Mouse (Mus musculus) heart, embryonic 13.5 days (tissue): Measurements from ENCODE around the gene Adam33. TPM values are rescaled to one million over a fixed set of nuclear protein-coding genes. Genes with fewer than 3 reads are reported as not detected.

ENCODE experiments used
- ATAC-seq: fragments of 200-750 bp; cut with Nextera tagmentation; 2 replicates; pipeline ENCODE4 v1.8.0; 2017; ENCODE audit warnings: moderate TSS enrichment; ENCODE audit not compliant: insufficient number of reproducible peaks, low FRiP score, low TSS enrichment; ENCODE audit errors: extremely low read depth
- H3K27ac ChIP-seq: fragments of 300-500 bp; sonication (generic); replicated peaks from 2 replicates; pipeline ENCODE4 v1.5.1; 2015; ENCODE audit warnings: moderate library complexity, mild to moderate bottlenecking, inconsistent platforms
- H3K27me3 ChIP-seq: fragments of 300-500 bp; sonication (generic); replicated peaks from 2 replicates; pipeline ENCODE4 v1.6.1; 2015; ENCODE audit warnings: mild to moderate bottlenecking, inconsistent platforms
- H3K36me3 ChIP-seq: fragments of 300-500 bp; sonication (generic); 2 replicates; pipeline ENCODE4 v1.6.1; 2015; ENCODE audit warnings: mild to moderate bottlenecking, inconsistent platforms
- H3K4me1 ChIP-seq: fragments of 300-500 bp; sonication (generic); 2 replicates; pipeline ENCODE4 v1.6.1; 2015; ENCODE audit warnings: inconsistent platforms
- H3K4me2 ChIP-seq: fragments of 300-500 bp; sonication (generic); 2 replicates; pipeline ENCODE4 v1.6.1; 2015; ENCODE audit warnings: inconsistent platforms, mild to moderate bottlenecking, moderate library complexity
- H3K4me3 ChIP-seq: fragments of 300-500 bp; sonication (generic); 2 replicates; pipeline ENCODE4 v1.5.1; 2015; ENCODE audit warnings: moderate library complexity, mild to moderate bottlenecking, inconsistent platforms
- H3K9ac ChIP-seq: fragments of 300-500 bp; sonication (generic); 2 replicates; pipeline ENCODE4 v1.6.1; 2015; ENCODE audit warnings: inconsistent platforms, mild to moderate bottlenecking, moderate library complexity
- H3K9me3 ChIP-seq: fragments of 300-500 bp; sonication (generic); 2 replicates; pipeline ENCODE4 v1.6.1; 2016; ENCODE audit warnings: inconsistent platforms
- WGBS: fragments of 180-500 bp; shearing (Covaris S2); methylation state at CpG from one replicate; pipeline ENCODE4 v1.1.7; 2015; ENCODE audit warnings: mixed read lengths; 5-methylcytosine and 5-hydroxymethylcytosine counted together
- polyA plus RNA-seq: library from polyadenylated mRNA; unstranded; fragments of >200 nt; fragmentation: Nextera tagmentation; extraction: Ambion mirVana; gene quantifications from 2 replicates; pipeline ENCODE4 v1.2.1, GENCODE M21; 2015

The Adam33 gene
- polyA plus RNA-seq, 1 experiment from 2014 or later = 12.8 TPM

DNA sequence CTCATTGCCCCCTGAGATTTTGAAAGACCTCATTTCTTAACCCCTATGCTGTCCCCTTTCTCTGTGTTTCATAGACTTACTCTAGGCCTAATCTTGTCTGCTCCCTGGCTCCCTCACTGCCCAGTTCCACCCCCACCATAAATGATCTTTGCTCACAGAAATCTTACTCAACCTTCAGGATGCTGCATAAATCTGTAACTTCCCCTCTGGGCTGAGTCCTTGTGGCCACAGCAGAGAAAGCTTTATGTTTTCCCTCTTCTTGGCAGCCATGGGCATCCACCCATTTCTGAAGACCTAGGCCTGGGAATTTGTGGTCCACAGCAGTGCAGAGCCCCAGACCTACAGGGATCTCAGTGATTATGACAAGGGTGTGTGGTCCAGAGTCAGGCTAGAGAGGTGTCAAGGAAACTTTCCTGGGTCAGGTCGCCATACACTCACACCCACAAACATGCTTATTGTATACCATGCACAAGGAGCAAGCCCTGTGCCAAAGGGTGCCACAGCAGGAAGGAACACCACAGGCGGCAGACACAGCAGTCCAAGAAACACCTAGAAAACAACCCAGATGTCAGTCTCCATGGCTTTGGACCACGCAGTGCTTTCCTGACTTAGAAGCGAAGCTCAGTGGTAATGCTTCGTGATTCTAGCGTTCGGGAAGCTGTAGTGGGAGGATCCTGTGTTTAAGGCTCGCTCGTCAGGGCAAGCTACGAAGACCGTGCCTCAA is 23.2 kb upstream of the Adam33 start, which contains the start of gene Siglec1:
Gene Siglec1 (minus strand): TSS at position 99 of the 724 bp plus-strand sequence.
- H3K4me1 ChIP-seq = no peaks in the 10 kb centered on the region
- H3K27ac ChIP-seq = no peak within 1 kb of the TSS
- H3K4me2 ChIP-seq = no peak within 1 kb of the TSS
- H3K36me3 ChIP-seq = no peaks in the 10 kb centered on the region
- 80% methylated on average over 11 of the region's 11 CpGs for WGBS
- H3K27me3 ChIP-seq = peaks cover 3% of the 10 kb centered on the region; the same call in 1 of the 2 replicates
- no peak for ATAC-seq
- H3K9ac ChIP-seq = no peak within 1 kb of the TSS
- H3K9me3 ChIP-seq = no peaks in the 10 kb centered on the region
- H3K4me3 ChIP-seq = no peak within 1 kb of the TSS

DNA sequence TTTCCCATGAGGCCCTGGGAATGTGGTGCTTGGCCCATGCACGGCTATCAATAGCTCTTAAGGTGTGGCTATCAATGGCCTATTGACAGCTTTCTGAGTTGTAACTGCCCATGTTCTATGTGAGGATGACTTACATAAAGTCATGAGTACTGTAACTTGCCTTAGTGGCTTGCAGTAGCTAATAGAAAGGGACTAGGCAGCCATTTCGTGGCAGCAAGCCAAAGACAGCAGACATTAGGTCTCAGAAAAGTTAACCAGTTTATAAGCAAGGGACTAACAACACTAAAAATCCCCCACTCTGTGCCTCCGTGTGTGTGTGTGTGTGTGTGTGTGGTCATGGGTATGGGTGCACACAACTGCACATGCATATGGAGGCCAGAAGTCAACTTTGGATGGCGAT is 20.6 kb upstream of the Adam33 start:
- Histone ChIP-seq H3K4me3 (no peak overlapping the region), H3K9me3 (no peaks in the 10 kb centered on the region), H3K36me3 (no peaks in the 10 kb centered on the region), H3K27ac (no peak overlapping the region), H3K9ac (no peak overlapping the region), H3K4me1 (no peaks in the 10 kb centered on the region), H3K4me2 (no peak overlapping the region), H3K27me3 (peaks cover 10% of the 10 kb centered on the region)
- no peak for ATAC-seq
- WGBS = 69% methylated on average over 4 of the region's 4 CpGs

DNA sequence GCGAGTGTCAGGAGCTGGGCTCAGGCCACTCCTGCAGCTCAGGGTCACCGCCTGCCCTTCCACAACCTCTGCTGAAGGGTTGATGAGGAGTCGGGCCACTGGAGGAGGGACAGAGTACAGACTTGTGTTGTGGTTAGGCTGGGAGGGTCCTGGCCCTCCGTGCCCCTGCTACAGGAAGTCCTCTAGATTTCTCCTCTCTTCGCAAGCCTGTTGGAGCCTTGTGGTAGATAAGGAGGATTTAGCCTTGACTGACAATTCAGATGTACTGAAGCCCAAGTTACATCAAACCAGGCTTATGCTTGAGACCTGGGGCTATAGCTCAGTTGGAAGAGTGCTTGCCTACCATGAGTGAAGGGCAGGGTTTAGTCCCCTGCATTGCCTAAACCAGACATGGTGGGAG is 16.9 kb upstream of the Adam33 start:
- Histone ChIP-seq H3K27me3 (peaks cover 28% of the 10 kb centered on the region), H3K9ac (no peak overlapping the region), H3K4me3 (no peak overlapping the region), H3K4me1 (no peaks in the 10 kb centered on the region), H3K4me2 (no peak overlapping the region), H3K36me3 (no peaks in the 10 kb centered on the region), H3K9me3 (no peaks in the 10 kb centered on the region), H3K27ac (no peak overlapping the region)
- ATAC-seq = no peak
- 51% methylated on average over 5 of the region's 5 CpGs for WGBS

DNA sequence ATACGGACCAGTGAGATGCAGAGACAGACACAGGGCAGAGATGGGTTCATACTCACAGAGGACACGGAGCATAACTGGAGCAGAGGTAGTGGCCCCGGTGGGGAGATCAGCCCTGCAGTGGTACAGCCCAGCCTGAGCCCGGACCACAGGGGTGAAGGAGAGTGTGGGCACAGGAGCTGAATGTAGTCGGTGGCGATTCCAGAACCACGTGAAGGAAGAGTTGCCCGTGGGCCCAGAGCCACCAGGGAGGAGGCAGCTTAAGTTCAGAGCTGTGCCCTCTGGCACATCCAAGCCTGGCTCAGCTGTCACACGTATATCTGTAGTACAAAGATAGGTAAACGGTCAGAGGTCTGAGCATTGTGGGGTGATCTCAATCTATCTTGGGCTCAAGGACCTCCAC is 8.9 kb upstream of the Adam33 start:
- no peaks in the 10 kb centered on the region for H3K36me3 ChIP-seq
- 69% methylated on average over 10 of the region's 10 CpGs for WGBS
- H3K27me3 ChIP-seq = peaks cover 50% of the 10 kb centered on the region
- no peaks in the 10 kb centered on the region for H3K9me3 ChIP-seq
- no peak overlapping the region for H3K9ac ChIP-seq
- no peak overlapping the region for H3K27ac ChIP-seq
- no peak overlapping the region for H3K4me2 ChIP-seq
- no peak for ATAC-seq
- no peak overlapping the region for H3K4me3 ChIP-seq
- no peaks in the 10 kb centered on the region for H3K4me1 ChIP-seq

DNA sequence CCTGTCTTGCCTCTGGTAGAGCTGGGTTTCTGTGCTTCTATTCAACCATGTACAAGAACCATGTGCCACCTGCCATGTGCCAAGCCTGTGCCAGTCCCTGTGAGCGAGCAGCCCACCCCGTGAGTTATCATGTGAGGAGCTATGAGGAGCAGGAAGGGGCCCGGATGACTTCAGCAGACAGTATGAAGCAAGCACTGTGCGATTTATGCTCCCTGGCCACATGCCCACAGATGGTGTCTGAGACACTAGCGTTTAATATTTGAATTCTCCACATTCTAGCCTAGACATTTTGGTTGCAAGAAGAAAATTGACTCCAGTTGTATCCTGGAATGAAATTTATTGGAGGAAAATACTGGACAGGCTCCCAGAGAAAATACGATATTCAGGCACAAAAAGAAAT is 3.9 kb upstream of the Adam33 start:
- WGBS = 61% methylated on average over 6 of the region's 6 CpGs
- ATAC-seq = no peak
- Histone ChIP-seq H3K9me3 (no peaks in the 10 kb centered on the region), H3K4me2 (no peak overlapping the region), H3K4me1 (peaks cover 10% of the 10 kb centered on the region), H3K36me3 (no peaks in the 10 kb centered on the region), H3K9ac (no peak overlapping the region), H3K4me3 (no peak overlapping the region), H3K27me3 (peaks cover 79% of the 10 kb centered on the region), H3K27ac (no peak overlapping the region)

DNA sequence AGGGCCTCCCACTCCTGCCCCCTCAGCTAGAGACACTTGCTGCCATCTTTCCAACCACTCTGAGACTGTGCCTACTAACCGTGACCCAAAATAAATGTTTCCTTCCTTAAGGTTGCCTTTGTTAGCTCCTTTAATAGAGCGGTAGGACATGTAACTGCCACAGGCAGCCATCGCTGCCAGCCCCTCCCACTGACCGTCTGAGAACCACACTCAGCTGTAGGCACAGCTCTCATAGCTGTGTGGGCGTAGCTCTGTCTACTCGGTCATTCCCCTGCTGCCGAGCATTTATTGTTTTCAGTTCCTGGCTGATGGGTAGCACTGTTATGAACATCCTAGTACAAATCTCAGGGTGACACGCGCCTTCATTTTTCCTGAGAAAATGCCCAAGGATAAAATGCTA is 2.7 kb upstream of the Adam33 start:
- Histone ChIP-seq H3K27ac (no peak overlapping the region), H3K9ac (no peak overlapping the region), H3K27me3 (peaks cover 84% of the 10 kb centered on the region), H3K36me3 (no peaks in the 10 kb centered on the region), H3K4me1 (peaks cover 22% of the 10 kb centered on the region), H3K4me2 (no peak overlapping the region), H3K9me3 (no peaks in the 10 kb centered on the region), H3K4me3 (no peak overlapping the region)
- no peak for ATAC-seq
- 65% methylated on average over 9 of the region's 9 CpGs for WGBS

DNA sequence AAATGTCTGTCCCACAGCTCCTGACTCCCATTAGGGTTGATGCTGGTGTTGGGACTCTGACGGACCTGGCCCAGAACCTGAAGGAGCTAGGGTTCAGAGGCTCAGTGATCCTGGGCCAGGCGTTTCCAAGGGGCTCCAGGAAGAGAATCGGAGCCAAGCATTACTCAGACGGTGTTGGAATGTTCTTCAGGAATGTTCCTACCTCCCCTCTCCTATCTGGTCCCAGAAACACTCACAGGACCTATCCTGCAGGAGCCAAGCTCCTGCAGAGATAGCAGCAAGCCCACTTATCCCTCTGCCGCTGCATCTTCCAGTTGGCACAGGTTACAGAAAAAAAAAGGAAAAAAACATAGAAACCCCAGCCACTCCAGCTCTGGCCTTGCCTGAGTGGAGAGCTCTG is 2.0 kb downstream of the Adam33 start:
- H3K4me2 ChIP-seq = peak overlapping the region; percentile 38
- peak overlapping the region; percentile 63 for H3K27ac ChIP-seq
- no peak overlapping the region for H3K4me3 ChIP-seq
- peak overlapping the region; percentile 6; the same call in 1 of the 2 replicates for H3K9ac ChIP-seq
- no peaks in the 10 kb centered on the region for H3K36me3 ChIP-seq
- H3K4me1 ChIP-seq = peaks cover 50% of the 10 kb centered on the region
- peaks cover 64% of the 10 kb centered on the region for H3K27me3 ChIP-seq
- H3K9me3 ChIP-seq = no peaks in the 10 kb centered on the region
- 26% methylated on average over 5 of the region's 5 CpGs for WGBS
- ATAC-seq = no peak

DNA sequence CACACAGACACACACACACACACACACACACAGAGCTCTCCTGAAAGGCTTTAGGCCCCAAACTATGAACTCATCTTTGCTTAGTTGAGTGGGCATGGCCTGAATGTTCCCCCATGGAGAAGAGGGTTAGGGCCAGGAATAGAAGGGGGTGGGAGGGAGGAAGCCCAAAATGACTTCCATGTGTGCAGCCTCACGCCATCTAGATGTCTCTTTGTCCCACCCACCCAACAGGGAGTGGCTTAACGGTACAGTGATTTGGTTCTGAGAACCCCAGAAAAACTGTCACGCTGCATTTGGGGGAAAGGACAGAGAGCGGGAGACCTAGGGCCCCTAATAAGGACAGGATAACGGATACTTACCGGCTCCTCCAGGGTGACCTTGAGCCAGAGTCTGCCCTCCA is 2.8 kb downstream of the Adam33 start:
- peak overlapping the region; percentile 38 for H3K4me2 ChIP-seq
- no peak for ATAC-seq
- peaks cover 63% of the 10 kb centered on the region for H3K27me3 ChIP-seq
- WGBS = 51% methylated on average over 6 of the region's 6 CpGs
- no peak overlapping the region for H3K4me3 ChIP-seq
- H3K27ac ChIP-seq = peak overlapping the region; percentile 63; the same call in 1 of the 2 replicates
- no peaks in the 10 kb centered on the region for H3K9me3 ChIP-seq
- H3K36me3 ChIP-seq = no peaks in the 10 kb centered on the region
- peaks cover 58% of the 10 kb centered on the region for H3K4me1 ChIP-seq
- 0 out of 2 replicates have a peak overlapping the region, but pooled peaks have one; percentile 42 for H3K9ac ChIP-seq

DNA sequence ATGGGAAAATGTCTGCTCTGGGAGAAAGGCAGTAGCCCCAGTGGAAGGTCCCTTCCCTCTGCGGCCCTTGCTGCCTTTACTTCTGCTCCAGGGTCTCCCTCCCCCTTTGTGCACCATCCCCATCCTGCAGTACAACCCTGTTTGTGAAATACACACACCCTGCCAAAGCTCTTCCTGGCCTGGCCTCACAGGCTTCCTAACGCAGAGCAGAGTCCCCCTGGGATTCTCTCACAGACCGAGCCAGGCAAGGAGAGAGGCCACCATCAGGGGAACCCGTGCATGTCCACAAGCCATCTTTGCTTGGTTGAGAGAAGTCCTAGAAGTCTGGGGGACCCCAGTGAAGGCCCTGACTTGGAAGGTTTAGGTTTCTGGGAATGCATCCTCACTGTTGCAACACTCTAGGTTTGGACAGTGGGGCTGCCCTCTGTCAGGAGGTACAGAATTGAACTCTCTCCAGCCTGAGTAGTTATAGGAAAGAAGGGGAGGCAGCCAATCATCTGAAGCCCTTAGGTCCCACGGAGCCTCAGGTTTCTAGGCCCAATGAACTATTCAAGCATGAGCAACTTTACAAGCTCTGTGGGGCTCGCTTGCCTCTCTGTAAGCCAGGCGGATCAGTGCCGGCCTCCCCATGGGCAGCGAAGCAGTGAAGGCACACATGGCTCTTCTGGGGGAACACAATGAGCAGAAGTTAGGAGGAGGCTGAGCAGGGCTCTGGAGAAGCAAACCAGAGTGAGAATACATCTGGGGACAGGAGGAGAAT is 3.7 kb downstream of the Adam33 start:
- Histone ChIP-seq H3K4me2 (no peak overlapping the region), H3K9ac (peak overlapping the region; percentile 19), H3K27me3 (peaks cover 63% of the 10 kb centered on the region), H3K4me1 (peaks cover 66% of the 10 kb centered on the region), H3K27ac (peak overlapping the region; percentile 69), H3K9me3 (no peaks in the 10 kb centered on the region), H3K36me3 (no peaks in the 10 kb centered on the region), H3K4me3 (no peak overlapping the region)
- WGBS = 55% methylated on average over 9 of the region's 9 CpGs
- no peak for ATAC-seq

DNA sequence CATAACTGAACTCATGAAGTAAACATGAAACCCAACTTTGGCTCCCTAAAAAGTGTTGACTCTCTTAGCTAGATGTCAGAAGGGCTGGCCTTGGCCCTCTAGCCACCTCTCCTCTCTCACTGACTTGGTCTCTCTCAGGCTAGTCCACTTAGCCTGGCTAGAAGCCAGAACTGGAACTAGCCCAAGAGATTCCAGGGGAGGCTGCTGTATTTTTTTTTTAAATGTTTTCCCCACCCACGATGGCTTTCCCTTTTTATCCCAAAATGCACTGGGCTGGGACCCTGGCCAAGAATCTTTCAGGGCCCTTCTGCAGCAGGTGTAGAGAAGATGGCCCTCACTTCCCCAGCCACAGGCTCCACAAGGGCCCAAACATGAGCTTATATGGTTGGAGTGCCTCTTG is 4.2 kb downstream of the Adam33 start:
- Histone ChIP-seq H3K9ac (peak overlapping the region; percentile 19), H3K27me3 (peaks cover 63% of the 10 kb centered on the region), H3K4me1 (peaks cover 72% of the 10 kb centered on the region), H3K9me3 (no peaks in the 10 kb centered on the region), H3K36me3 (no peaks in the 10 kb centered on the region), H3K4me2 (no peak overlapping the region), H3K4me3 (no peak overlapping the region), H3K27ac (peak overlapping the region; percentile 69)
- 11% methylated on average over 1 of the region's 1 CpGs for WGBS
- no peak for ATAC-seq

DNA sequence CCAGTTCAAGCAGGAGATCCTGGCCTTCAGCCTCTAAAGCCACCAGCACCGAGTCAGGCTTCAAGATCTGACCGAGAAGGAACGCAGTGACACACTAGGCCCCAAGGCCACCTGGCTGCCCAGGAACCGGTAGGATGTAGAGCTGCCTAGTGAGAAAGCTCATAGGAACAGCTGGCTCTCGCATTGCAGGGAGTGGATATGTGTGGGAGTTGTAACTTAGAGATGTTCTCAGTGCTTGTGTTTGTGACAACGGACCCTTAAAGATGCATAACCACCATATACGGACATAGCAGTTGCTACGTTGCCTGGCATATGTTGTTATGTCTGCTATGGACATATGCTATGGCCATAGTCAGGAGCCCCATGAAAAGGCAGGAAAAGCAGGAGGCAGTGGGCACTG is 4.9 kb downstream of the Adam33 start:
- WGBS = 80% methylated on average over 8 of the region's 8 CpGs
- H3K27me3 ChIP-seq = peaks cover 63% of the 10 kb centered on the region

More for the DNA sequence above, 4.9 kb downstream of the Adam33 start:
- Histone ChIP-seq H3K4me2 (no peak overlapping the region), H3K36me3 (no peaks in the 10 kb centered on the region), H3K27ac (no peak overlapping the region), H3K4me1 (peaks cover 79% of the 10 kb centered on the region), H3K9ac (no peak overlapping the region), H3K9me3 (no peaks in the 10 kb centered on the region), H3K4me3 (no peak overlapping the region)
- ATAC-seq = no peak
